Mouse (Mus musculus) bone marrow macrophage, adult 2 months (primary cell): Measurements from ENCODE around the gene St3gal3. TPM values are rescaled to one million over a fixed set of nuclear protein-coding genes. Genes with fewer than 3 reads are reported as not detected.
A peak's percentile ranks its signal among the peaks of the same experiment; 100 is the strongest.

Source experiments
- H3K27ac ChIP-seq: 2 replicates; pipeline ENCODE4 v1.5.1; 2012; ENCODE audit warnings: low read depth, low read length; ENCODE audit not compliant: insufficient read depth
- H3K4me1 ChIP-seq: 2 replicates; pipeline ENCODE4 v1.6.1; 2012; ENCODE audit warnings: low read length; ENCODE audit not compliant: control insufficient read depth, insufficient read depth
- H3K4me3 ChIP-seq: 2 replicates; pipeline ENCODE4 v1.5.1; 2012; ENCODE audit warnings: mild to moderate bottlenecking, low read length, moderate library complexity; ENCODE audit not compliant: insufficient read depth
- CTCF ChIP-seq: IDR thresholded peaks from 2 replicates; pipeline ENCODE4 v1.5.1; 2012; ENCODE audit warnings: low read depth, mild to moderate bottlenecking, low read length, moderate library complexity
- POLR2A ChIP-seq: IDR thresholded peaks from 2 replicates; pipeline ENCODE4 v1.6.1; 2012; ENCODE audit warnings: mild to moderate bottlenecking, low read depth, low read length, borderline replicate concordance
- polyA plus RNA-seq: library from polyadenylated mRNA; stranded (reverse); fragments of >200 nt; gene quantifications from 2 replicates; pipeline ENCODE4 v1.2.4, GENCODE M21; 2012; ENCODE audit not compliant: missing spikeins, insufficient read depth, insufficient read length

The St3gal3 gene
- polyA plus RNA-seq, 1 experiment: 18.6 TPM

DNA sequence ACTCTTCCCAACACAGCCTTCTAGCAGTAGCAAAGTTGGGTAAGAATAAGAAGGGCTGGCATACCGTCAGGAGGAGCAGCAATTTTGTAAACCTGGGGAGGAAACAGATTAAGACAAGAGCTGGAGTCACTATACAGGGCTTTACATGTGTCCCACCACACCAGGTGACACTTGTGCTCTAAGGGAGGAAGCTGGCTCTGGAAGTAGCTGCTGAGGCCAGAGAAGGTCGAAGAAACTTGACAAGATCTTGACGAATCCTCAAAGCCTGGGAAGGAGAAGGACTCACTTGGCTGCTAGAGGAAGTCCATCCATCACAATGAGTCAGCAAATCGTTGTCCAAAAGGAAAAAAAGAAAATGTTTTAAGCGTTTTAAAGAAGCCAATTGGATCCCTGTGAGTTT is 218.3 kb downstream of the St3gal3 start:
- Histone ChIP-seq H3K4me1 (peaks cover 43% of the 10 kb centered on the region), H3K4me3 (peak overlapping the region; percentile 79), H3K27ac (peak overlapping the region; percentile 98)
- TF ChIP-seq CTCF (no peak), POLR2A (no peak)

DNA sequence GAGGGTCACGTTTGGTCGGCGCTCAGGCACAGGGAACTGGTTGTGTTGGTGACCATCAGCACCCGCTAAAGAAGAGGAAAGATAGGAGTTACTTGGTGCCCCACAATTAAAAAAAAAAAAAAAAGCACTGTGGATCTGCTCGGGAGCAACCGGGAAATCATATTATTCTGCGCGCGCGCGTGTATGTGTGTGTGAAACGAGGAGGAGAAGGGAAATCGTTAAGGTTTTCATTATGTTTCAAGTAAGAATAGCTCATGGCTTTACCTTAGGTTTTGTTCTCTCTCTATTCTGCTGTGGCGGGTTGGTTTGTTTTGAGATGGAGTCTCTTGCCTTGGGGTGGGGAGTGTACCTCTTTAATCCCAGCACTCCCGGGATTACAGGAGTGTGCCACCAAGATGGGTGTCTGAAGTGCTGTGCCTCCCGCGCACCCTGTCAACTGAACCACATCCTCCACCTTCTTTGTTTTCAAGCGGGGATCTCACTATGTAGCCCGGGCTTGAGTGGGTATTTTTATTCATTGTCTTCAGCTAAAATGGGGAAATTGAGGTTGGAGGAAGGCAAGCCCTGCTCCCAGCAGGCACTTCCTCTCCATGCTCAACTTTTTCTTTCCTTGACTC is 219.1 kb downstream of the St3gal3 start:
- Histone ChIP-seq H3K27ac (peak overlapping the region; percentile 98), H3K4me3 (peak overlapping the region; percentile 79), H3K4me1 (peaks cover 43% of the 10 kb centered on the region)
- TF ChIP-seq POLR2A: no peak
- TF ChIP-seq CTCF: no peak

DNA sequence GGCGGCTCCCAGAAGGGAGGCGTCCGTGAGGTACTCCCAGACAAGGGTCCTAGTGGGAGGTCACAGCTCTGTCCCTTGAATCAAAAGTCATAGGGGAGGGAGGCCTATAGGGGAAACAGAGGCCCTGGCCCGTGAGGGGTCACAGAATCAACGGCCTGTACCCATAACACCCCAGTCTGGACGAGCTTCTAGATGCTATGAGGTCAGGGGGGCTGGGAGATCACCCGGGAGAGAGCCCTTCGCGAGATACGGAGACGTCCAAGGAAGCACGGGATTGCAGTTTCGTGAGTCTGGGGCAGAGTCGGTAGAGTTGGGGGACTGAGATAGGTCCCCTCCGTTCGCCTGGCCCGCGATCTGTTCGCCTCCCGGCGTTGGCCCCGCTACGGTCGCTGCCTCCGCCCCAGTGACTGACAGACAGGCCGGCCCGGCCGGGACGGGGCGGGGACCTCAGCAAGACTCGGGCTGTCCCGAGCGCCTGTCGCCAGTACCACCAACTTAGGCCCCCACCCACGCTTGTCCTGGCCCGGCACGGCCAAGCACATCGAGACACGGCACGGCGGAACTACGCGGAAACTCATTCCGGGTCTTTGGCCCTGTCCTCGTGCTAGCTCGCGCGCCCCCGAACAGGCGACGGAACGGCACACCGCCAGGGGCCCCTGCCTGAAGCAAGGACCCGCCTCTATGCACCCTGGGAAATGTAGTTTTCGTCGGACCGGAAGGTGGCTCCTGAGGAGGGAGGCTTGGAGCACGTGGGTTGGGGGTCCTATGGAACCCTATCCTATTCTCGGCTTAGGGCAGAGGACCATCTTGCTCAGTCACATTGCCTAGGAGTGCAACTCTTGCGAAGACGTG is 219.9 kb downstream of the St3gal3 start, which contains the start of gene Ipo13:
TSS of gene Ipo13 (minus strand) at position 409 of the 852 bp plus-strand sequence.
- peaks cover 48% of the 10 kb centered on the region for H3K4me1 ChIP-seq
- peak within 1 kb of the TSS; percentile 79 for H3K4me3 ChIP-seq

DNA sequence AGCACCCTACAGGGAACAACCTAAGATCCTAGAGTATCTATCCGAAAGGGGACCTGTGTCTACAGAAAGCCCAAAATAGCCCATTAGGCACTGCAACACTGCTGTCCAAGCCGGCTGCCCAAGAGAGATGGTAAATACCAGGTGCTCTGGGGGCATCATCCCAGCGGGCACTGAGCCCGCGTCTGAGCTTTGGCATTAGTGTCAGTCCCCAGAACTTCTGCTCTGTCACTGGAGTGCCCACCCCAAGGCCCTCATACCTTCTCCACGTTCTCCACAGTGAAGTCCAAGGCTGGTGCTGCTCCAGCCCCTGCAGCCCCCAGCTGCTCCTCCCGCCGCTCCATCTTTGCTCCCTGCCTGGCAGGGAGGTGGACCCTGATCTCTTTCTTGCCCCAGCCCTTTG is 220.7 kb downstream of the St3gal3 start:
- H3K27ac ChIP-seq: no peak overlapping the region
- no peak for TF ChIP-seq POLR2A
- no peak for TF ChIP-seq CTCF
- H3K4me3 ChIP-seq: peak overlapping the region; percentile 79
- peaks cover 46% of the 10 kb centered on the region for H3K4me1 ChIP-seq

More for the DNA sequence above, 219.9 kb downstream of the St3gal3 start, which contains the start of gene Ipo13:
- no peak for TF ChIP-seq CTCF
- TF ChIP-seq POLR2A: no peak
- H3K27ac ChIP-seq: peak within 1 kb of the TSS; percentile 98

GRCm38 (mm10) chr4:117913421-117913820 is 221.3 kb downstream of the St3gal3 start:
- H3K4me1 ChIP-seq: peaks cover 46% of the 10 kb centered on the region
- no peak for TF ChIP-seq CTCF
- TF ChIP-seq POLR2A: no peak
- no peak overlapping the region for H3K27ac ChIP-seq
- H3K4me3 ChIP-seq: peak overlapping the region; percentile 79

GRCm38 (mm10) chr4:117912685-117913273 is 221.9 kb downstream of the St3gal3 start:
- TF ChIP-seq CTCF: no peak
- TF ChIP-seq POLR2A: no peak
- peak overlapping the region; percentile 79; the same call in 1 of the 2 replicates for H3K4me3 ChIP-seq
- H3K4me1 ChIP-seq: peaks cover 45% of the 10 kb centered on the region
- H3K27ac ChIP-seq: no peak overlapping the region

- no peak overlapping the region for H3K4me3 ChIP-seq
- TF ChIP-seq POLR2A (no peak), CTCF (no peak)
- H3K4me1 ChIP-seq: peaks cover 42% of the 10 kb centered on the region
- no peak overlapping the region for H3K27ac ChIP-seq
These were observed 222.6 kb downstream of the St3gal3 start for GRCm38 (mm10) chr4:117912131-117912561.

DNA sequence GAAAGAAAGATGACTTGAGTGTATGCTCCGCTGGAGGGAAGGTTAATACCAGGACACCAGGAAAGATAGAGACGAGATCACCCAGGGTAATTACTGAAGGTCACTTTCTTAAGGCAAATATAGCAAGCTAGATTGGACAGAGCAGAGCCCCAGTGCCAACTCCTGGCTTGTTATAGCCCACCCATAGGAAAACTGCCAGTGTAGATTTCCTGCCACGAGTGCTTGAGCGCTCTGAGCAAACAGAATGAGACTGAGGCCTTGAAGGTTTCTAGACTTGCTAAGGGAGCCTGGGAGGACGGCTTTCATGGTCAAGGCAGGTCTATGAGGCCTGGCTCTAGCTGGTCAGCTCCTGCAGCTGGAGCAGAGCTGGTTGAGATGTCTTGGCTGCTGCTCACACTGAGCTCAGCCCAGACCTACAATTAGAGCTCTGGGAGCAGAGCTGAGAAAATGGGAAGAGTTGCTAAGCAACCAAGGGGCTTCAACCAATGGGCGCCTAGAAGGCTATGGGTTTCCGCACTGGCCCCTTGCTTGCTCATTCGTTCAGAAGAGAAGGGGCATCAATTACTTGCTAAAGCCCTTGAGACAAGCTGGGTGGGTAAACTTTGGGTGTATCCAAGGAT is 225.8 kb downstream of the St3gal3 start:
- Histone ChIP-seq H3K4me3 (no peak overlapping the region), H3K27ac (no peak overlapping the region), H3K4me1 (peaks cover 38% of the 10 kb centered on the region)
- TF ChIP-seq CTCF (no peak), POLR2A (no peak)

DNA sequence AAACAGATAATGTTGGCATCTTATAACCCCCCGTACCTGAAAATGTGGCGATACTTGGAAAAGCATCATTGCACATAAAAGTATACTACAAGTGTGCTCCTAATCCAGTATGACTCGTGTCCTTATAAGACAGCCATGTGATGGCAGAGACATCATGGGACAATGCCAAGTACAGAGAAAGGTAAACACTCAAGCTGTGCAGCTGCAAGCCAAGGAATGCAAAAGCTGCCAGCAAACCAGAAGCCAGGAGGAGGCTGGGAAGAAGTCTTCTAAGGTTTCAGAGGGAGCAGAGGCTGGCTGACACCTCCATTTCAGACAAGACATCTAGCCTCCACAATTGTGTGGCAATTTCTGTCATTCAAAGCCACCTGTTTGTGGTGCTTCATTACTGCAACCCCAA is 228.5 kb downstream of the St3gal3 start:
- H3K4me3 ChIP-seq: no peak overlapping the region
- H3K27ac ChIP-seq: no peak overlapping the region
- H3K4me1 ChIP-seq: peaks cover 27% of the 10 kb centered on the region
- no peak for TF ChIP-seq CTCF
- TF ChIP-seq POLR2A: no peak

- no peak for TF ChIP-seq POLR2A
- no peak for TF ChIP-seq CTCF
- peaks cover 22% of the 10 kb centered on the region for H3K4me1 ChIP-seq
- H3K4me3 ChIP-seq: no peak overlapping the region
- no peak overlapping the region for H3K27ac ChIP-seq
These were observed 230.0 kb downstream of the St3gal3 start for GRCm38 (mm10) chr4:117904761-117905160.
